Mouse (Mus musculus) brain, embryonic 14.5 days (tissue): Measurements from ENCODE around the gene Cry2.

Experiments used
- CTCF ChIP-seq: fragments of 200-500 bp; IDR thresholded peaks from 2 replicates; pipeline ENCODE4 v1.5.1; 2012; ENCODE audit warnings: inconsistent platforms, mild to moderate bottlenecking, moderate library complexity, borderline replicate concordance; ENCODE audit not compliant: insufficient read depth, insufficient read length; ENCODE audit errors: extremely low read depth
- POLR2A ChIP-seq: fragments of 200-500 bp; IDR thresholded peaks from 2 replicates; pipeline ENCODE4 v1.6.1; 2012; ENCODE audit warnings: mild to moderate bottlenecking, inconsistent platforms, borderline replicate concordance; ENCODE audit not compliant: poor library complexity, insufficient read depth, insufficient read length, severe bottlenecking; ENCODE audit errors: extremely low read depth

DNA sequence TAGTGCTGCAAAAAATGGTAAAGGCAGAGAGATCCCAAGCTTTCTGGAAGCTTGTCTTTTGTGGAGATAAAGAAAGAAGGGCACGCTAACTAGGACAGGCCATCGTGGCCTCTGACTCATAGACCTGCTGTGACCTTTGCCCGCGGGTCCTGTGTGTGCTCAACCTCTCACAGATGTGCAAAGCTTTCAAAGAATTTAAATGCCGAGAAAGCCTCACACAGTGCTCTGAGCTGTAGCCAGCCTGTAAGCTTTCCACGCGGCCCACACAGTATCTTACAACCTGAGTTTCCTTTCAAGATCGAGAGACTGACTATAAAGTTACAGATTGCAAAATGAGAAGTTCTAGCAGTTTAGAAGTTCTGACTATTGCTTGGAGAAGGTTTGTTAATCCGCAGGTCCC is 12.0 kb upstream of the Cry2 start:
- TF ChIP-seq CTCF (no peak), POLR2A (no peak)
